Mouse (Mus musculus) v-Abl transformed pro-B cells (cell line): ENCODE results near the gene Paqr4.
"Not testable (repeated sequence)": the region's sequence is repeated elsewhere in the genome, so short reads cannot be mapped to it uniquely, and the experiment has no call there.

Experiments used
- in situ Hi-C, 2 experiments: fragments of 400-800 bp; cut with MboI; formaldehyde crosslinking; loops; one replicate each; pipeline ENCODE4 v1.15.1; 2025; ENCODE audit not compliant: unreplicated experiment in 2 of 2

The Paqr4 gene

DNA sequence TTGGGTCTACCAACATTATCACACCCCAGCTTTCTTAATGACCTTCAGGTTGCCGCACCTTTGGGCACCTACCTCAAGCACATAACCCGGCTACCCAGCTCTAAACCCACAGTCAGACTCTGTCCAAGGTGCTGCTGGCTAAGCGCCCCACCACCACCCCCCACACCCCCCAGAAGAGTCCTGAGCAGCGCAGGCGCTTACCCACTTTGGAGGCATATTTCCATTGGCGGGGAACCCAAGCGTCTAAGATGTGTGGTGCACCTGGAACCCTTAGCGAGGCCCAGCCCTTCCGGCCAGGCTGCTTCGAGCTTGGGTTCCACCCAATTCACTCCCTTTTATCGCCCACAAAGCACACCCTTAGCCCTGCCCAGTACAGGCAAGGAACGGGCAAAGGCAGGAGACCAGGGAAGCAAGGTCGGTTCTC, at the start of gene Paqr4:
Gene Paqr4 (minus strand): TSS at position 270 of the 424 bp plus-strand sequence.
- in situ Hi-C loops = loop anchor here in 1 of 2 experiments (10.0 kb wide), 1 partner anchor 224 kb away; no protein-coding TSS in a partner anchor

DNA sequence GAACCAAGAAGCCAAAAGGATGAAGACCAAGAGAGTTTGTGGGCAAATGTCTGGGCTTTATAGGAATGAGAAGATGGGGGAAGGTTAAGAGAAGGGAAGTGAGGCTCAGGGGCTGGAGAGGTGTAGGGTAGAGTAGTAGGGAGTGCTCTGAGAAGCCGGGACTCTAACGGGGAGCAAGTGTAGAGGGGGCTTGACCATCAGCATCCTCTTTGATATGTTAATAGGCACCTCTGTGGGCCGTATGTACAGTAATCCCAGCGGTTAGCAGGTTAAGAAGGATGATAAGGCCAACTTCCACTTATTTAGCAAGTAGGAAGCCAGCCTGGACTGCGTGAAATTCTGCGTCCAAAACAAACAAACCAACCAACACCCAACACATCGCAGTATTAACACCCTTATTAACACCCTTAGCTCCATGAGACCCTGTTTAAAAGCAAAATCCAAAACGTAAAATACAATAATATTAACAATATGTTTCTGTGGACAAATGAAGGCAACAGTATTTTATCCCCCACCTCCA, 49.1 kb upstream of the Paqr4 start:
- in situ Hi-C loops = no loop called here

DNA sequence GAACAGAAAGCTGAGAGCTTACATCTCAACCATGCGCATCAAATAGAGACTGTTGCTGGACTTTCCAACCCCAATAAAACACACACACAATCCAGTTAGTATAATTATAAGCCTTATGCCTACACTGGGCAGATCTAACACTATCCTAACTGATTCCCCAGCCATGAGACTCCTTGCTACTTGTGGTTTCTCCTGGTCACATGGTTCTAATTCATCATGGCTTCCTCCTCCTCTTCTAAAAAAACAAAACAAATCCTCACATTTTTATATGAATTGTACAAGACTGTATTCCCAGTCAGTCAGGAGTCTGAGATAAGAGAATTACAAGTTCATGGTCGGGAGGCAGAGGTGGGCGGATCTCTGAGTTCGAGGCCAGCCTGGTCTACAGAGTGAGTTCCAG, 48.3 kb upstream of the Paqr4 start:
- in situ Hi-C loops = no loop called here

DNA sequence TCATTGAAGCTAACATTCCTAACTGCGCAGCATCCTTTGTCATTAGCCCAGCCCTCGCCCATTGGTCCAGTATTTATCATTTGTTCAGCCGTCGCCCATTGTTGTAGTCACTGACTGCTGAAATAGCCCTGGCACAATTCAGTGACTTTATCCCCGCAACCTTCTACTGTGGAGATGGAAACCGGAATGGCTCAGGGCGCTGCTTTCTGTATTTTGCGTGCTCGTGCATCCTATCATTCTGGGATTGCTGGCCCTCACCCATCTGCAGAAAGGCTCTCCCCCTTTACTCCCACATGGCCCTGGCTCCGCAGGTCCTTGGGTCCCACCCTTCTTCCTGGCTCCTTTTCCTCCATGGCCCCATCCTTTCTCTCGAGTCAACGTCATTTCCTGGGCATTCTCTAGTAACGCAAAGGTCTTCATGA, 45.9 kb upstream of the Paqr4 start:
- in situ Hi-C loops = no loop called here

DNA sequence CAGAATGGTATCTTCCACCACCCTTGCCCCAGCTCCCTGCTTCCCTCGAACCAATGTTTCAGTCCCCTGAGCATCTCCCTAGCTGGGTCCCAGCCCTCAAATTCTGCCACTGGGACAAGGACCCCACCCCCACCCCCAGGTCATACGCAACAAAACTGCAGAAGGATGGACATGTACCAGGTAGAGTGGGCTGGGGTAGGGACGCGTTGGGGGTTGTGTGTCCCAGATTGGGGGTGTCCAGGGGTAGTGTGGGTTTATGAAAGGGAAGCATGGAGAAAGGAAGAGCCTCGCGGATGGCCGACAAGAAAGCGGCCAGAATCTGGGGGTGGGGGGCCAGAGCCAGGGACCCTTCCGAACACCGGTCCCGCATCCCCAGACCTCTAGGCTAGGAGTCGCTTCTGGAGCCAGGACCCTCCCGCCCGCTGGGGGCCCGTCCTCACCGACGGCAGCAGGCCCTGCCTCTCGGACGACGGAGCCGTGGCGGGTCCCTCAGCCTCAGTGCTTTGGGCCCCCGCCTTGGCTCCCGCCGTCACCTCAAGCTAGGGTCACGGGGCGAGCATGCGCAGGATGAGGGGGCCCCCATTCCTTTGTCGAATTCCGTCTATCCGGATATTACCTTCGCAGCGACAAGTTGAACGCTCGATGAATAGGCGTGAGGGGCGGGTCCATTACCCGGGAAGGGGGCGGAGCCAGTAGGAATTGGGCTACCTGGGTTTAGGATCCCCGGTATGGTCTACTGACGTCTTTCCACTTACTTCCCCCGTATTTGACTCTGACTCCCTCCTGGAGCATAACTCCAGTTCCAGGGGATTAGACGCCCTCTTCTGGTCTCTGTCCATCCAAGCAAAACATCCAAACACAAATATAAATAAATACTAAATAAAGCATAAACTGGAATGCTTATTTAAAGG, 45.1 kb upstream of the Paqr4 start, which contains the start of gene Flywch2:
Gene Flywch2 (minus strand): TSS at position 521 of the 911 bp plus-strand sequence.
- in situ Hi-C loops = no loop called here

DNA sequence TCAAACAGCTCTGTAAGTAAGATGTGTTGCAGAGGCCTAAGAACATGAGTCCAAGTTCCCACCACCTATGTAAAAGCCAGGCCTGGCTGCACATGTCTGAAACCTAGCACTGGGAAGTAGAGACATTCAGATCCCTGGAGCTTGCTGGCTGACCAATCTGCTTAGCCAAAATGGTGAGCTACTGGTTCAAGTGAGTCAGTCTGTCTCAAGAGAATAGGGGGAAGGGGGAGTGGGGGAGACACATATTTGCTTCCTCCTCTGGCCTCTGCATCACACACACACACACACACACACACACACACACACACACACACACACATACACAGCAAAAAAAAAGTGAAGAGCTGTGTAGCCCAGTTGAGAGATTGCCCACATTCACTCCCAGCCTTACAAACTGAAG, 42.7 kb upstream of the Paqr4 start:
- in situ Hi-C loops = no loop called here

DNA sequence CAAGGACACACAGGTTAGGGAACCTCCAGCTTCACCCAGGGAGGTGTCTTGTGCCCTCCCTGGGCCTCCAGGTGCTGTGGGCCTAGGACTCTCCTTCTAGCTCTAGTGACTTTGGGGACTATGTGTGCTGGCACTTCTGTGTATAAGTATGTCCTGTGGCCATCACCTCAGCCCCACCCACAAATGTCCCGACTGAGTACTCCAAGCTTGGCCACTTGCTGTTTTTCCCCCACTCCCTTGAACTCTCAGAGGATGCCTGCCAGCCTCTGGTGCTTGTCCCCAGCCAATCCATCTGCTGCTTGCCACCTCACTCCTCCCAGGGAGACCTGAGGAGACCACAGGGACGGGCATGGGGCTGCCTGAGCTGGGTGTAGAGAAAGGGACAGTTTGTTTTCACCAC, 37.8 kb upstream of the Paqr4 start:
- in situ Hi-C loops = loop anchor here (5.0 kb wide), 3 partner anchors 74 to 184 kb away; no protein-coding TSS in a partner anchor

DNA sequence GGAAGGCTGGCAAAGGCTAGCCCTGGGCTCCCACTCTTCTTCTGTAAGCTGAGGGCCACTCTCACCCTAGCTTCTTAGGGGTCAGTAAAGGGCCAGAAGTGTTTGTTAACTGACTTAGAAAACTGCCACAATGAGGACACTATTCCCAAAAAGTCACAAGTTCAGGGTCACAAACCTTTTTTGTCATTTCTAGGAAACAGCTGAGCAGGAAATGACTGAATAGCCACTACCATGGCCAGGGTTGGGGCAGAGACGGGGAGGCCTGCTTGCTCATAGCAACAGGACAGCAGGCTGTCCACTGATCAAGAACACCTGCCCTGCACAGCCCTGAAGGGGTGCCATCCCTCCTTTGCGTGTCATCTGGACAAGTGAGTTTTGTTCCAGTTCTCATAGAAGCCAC, 36.5 kb upstream of the Paqr4 start:
- in situ Hi-C loops = loop anchor here (5.0 kb wide), 3 partner anchors 75 to 185 kb away; no protein-coding TSS in a partner anchor

DNA sequence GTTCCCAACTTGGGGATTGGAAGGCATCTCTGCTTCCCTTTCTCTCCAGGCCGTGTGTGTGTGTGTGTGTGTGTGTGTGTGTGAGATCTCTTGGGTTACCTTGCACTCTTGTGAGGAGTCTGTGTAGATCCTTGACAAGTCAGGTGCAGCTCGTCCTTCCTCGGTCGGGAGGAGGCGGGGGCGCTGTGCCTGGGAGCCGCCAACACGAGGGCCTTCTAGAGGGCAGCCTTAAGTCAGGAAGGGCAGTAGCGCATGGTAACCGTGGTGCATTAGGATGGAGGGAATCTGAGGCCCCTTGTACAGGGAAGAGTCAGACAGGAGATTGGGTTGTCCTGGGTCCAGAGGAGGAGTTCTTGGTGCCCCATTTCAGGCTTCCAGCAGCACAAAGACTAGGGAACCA, 35.5 kb upstream of the Paqr4 start:
- in situ Hi-C loops = loop anchor here (5.0 kb wide), 3 partner anchors 76 to 186 kb away; no protein-coding TSS in a partner anchor

DNA sequence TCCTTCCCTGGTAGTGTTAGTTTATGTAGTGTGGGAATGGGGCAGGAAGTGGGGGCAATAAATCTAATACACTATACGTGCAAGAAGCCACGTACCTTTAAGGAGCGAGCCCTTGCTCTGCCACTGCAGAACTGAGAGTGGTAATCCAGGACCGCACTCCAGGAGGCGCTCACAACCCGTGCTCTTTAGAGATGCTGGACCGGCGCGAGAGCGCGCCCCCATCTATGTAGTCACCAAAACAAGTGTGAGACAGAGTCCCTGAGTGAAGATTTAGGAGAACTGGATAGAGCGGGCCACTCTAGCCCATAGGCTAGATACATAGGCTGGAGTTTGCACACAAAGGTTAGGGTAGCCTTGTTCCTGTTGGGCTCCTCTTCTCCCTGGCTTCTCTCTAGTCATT, 33.4 kb upstream of the Paqr4 start:
- in situ Hi-C loops = no loop called here

DNA sequence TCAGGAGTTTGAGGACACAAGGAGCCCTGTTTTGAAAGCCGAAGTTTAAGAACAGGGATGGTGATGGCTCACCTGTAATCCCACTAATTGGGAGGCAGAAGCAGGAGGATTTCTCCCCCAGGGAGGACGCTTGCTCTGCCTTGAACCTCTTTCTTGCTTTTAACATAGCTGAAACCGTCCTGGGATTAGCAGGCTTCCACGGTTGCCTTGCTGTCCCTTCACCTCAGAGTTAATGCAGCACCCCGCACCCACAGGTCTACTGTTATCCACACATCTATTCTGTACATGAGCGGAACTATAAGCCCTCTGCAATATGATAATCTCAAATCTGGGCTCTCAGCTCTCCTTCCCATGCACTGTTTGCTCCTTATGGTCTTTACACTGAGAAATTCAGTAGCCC, 33.0 kb upstream of the Paqr4 start:
- in situ Hi-C loops = no loop called here

DNA sequence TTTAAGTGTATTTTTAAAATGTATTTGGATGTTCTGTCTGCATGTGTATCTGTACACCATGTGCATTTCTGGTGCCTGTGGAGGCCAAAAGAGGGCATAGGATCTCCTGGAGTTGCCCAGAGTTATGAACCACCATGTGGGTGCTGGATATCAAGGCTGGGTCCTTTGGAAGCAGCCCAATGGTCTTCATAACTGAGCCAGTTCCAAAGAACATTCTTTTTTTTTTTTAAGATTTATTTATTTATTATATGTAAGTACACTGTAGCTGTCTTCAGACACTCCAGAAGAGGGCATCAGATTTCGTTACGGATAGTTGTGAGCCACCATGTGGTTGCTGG, 31.5 kb upstream of the Paqr4 start:
- in situ Hi-C loops = not testable (repeated sequence)

DNA sequence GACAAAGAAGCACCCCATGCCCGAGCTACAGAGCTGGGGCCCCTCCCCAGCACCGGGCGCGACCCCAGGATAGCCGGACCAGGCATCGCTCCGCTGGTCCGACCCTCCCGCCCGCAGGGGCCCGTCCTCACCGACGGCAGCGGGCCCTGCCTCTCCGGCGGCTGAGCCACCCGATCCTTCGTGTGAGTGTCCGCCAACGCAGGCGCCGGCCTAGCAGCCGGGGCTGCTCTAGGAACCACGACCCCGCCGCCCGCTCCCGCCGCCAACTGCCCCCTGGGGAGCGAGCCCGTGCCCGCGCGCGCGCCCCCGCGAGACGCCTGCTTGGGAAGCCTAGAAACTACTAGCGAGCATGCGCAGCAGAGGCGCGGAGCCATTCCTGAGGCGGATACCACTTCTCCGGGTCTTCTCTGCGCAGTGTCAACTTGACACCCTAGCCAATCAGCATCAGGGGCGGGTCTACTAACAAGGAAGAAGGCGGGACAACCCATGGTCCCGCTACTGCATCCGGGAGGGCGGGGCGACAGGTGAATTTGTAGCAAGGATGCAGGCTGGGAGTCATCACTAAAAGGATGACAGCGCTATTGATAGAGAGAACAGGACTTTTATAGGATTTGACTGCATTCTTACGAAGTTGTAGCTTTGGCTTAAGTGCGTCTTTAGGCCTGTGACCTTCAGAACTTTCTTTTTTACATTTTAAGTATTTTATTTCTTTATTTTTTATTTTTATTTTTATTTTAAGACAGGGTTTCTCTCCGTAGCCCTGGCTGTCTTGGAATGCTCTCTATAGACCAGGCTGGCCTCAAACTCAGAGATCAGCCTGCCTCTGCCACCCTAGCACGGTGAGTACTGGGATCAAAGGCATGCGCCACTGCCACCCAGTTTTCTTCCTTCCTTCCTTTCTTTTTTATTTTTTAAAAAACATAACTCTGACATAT, 30.9 kb upstream of the Paqr4 start, which contains the start of gene Flywch1:
Gene Flywch1 (minus strand): TSS at position 319 of the 935 bp plus-strand sequence.
- in situ Hi-C loops = no loop called here

DNA sequence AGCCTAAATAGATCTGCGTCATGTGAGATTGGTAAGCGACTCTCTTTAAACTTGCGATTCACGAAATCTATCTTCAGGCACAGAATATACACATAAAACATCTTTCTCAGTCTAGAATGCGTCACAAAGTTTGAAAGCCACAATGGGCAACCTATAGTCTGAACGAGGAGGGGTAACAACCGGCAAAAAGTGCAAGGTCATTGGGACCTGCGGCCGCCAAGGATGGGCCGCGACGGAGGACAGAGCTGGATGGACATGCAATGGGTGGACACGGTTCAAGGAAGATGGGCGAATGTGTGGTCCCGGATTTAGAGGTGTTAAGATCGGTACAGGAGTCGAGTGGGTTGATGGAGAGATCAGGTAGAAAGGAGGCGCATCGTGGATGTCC, 30.2 kb upstream of the Paqr4 start:
- in situ Hi-C loops = no loop called here

DNA sequence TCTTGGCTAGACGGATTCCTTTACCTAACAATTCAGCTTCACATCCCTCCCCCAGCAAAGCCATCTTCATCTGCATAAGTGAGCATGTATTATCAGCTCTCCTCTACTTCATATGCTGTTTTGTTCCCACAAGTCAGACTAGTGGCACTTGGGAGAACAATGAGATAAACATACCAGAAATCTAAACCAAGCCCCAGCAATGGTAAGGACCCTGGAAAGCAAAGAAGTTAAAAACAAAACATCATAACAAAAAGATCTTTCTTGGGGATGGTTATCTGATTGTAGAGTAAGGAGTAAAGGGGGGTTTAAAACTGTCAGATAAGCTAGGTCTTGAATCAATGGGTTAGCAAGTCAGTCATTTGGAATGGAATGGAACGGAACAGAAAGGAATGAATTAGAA, 29.8 kb upstream of the Paqr4 start:
- in situ Hi-C loops = no loop called here

DNA sequence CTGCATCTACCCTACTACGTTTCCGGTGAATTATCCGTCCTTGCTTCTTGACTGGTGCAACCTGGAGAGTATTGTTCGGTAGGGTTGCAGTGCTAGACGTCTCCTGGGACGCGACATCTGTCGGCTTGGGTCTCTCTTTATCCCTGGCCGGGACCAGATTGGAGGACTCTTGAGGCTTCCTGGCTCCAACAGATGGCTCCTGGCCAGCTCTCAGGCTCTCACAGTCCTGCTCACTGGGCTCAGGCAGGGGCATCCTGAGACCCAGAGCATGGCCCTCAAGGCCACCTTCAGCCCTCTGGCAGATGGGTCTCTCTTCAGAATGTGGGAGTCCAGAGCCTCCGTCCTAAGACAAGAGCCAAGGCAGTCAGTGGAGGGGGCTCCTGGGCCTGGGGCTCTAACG, 22.3 kb upstream of the Paqr4 start:
- in situ Hi-C loops = no loop called here

DNA sequence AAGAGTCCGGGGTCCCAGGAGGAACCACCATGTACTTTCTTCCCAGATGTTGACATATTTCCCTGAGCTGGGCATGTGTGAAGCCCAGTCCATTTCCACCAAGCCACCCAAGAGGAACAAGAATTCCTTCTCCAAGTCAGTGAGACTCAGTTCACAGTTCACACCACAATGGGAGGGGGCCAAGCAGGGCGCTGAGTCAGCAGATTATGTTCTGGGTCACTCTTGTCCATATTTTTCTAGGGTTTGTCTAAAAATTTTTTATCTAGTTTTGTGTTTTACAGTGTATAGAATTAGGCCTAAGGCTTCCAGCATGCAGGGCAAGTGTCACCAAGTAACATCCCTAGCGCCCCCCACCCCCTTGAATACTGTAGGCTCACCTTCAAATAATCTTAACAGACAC, 20.5 kb upstream of the Paqr4 start:
- in situ Hi-C loops = no loop called here

DNA sequence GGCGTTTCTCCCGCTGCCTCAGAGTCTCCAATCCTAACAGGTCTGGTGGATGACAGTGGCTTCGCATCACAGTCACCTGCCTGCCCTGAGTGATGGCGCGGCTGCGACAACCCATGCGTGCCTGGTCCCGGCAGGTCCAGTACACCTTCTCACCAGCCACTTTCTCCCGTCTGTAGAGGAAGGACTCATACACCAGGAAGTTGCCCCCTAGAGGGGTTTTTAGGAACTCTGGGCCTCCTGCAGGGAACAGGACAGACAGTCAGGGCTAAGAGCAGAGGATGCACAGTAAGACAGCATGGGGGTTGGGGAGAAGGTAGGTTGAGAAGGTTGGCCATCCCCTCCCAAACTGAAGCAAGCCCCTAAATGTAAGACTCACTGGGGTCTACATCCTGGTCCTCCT, 19.6 kb upstream of the Paqr4 start:
- in situ Hi-C loops = no loop called here

DNA sequence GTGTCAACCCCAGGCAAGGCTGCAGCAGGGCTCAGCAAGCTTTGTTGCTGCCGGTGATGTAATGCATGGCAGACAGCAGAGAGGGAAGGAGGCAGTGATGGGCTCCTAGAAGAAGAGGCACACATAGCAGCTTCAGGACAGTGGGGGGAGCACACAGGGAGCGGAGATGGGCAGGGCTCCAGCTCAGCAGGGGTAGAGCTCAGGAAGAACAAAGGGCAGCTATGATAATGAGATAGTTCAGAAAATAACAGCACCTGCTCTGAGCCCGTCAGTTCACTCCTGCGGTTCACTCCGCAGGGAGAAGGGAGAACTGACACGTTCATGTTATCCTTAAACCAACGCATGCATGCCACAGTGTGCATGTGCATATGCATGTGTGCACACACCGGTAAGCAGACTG, 18.1 kb upstream of the Paqr4 start:
- in situ Hi-C loops = no loop called here

DNA sequence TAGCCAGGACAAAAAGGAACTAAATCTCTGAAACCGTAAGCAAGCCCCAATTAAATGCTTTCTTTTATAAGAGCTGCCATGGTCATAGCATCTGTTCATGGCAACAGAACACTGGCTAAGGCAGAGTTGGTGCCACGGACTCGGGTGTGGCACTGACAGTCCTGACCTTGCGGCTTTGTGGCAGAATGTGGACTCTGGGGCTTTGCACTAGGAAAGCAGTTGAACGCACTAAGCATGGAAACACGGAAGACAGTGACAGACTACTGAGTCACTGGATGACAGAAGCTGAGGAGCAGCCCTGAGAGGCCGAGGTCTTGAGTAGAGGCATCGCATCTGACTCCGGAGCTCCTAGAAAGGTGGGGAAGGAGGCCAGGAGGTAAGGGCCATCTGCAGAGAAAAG, 16.9 kb upstream of the Paqr4 start:
- in situ Hi-C loops = no loop called here

DNA sequence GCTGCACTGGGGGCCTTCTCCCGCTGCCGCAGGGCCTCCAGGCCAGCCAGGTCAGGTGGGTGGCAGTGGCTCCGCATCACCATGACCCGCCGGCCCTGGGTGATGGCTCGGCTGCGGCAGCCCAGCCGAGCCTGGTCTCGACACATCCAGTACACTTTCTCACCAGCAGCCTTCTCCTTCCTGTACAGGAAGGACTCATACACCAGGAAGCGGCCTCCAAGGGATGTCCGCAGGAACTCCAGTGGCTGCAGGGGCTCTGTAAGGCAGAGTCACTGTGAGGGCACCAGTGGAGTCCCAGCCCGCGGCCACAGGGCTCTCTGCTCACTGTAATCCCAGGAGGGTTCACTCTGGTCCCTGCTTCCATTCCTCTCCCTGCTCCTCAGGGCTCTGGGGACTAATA, 15.0 kb upstream of the Paqr4 start:
- in situ Hi-C loops = no loop called here
